Mouse (Mus musculus): ENCODE data around the gene Pxdc1.
A peak's percentile ranks its signal among the peaks of the same experiment; 100 is the strongest.

Pxdc1 gene

GRCm38 (mm10) chr13:34651474-34651991 lies 1.8 kb downstream of the Pxdc1 start:
- DNase-seq (ENCODE audit: low read depth, low spot score) = no peak

- no peak for DNase-seq (ENCODE audit: low read depth, low spot score)
Measured at GRCm38 (mm10) chr13:34650953-34651352, 2.3 kb downstream of the Pxdc1 start.

GRCm38 (mm10) chr13:34650371-34650770 lies 2.9 kb downstream of the Pxdc1 start:
- DNase-seq (ENCODE audit: low read depth, low spot score) = no peak

GRCm38 (mm10) chr13:34647751-34648150 lies 5.5 kb downstream of the Pxdc1 start:
- no peak for DNase-seq (ENCODE audit: low read depth, low spot score)

- DNase-seq (ENCODE audit: low read depth, low spot score) = no peak
Measured at GRCm38 (mm10) chr13:34647221-34647620, 6.1 kb downstream of the Pxdc1 start.

- DNase-seq (ENCODE audit: low read depth, low spot score) = no peak
Measured at GRCm38 (mm10) chr13:34646240-34646750, 7.0 kb downstream of the Pxdc1 start.

GRCm38 (mm10) chr13:34645519-34645918 lies 7.8 kb downstream of the Pxdc1 start:
- DNase-seq (ENCODE audit: low read depth, low spot score) = no peak

- no peak for DNase-seq (ENCODE audit: low read depth, low spot score)
Measured at GRCm38 (mm10) chr13:34644401-34644800, 8.9 kb downstream of the Pxdc1 start.

- DNase-seq (ENCODE audit: low read depth, low spot score) = no peak
Measured at GRCm38 (mm10) chr13:34643926-34644325, 9.4 kb downstream of the Pxdc1 start.

- peak; percentile 54 for DNase-seq (ENCODE audit: low read depth, low spot score)
Measured at GRCm38 (mm10) chr13:34642941-34643875, 10.1 kb downstream of the Pxdc1 start.

- no peak for DNase-seq (ENCODE audit: low read depth, low spot score)
Measured at GRCm38 (mm10) chr13:34641066-34641465, 12.2 kb downstream of the Pxdc1 start.

- peak; percentile 57 for DNase-seq (ENCODE audit: low read depth, low spot score)
Measured at GRCm38 (mm10) chr13:34635978-34636377, 17.3 kb downstream of the Pxdc1 start.

- DNase-seq (ENCODE audit: low read depth, low spot score) = no peak
Measured at GRCm38 (mm10) chr13:34630319-34630718, 23.0 kb downstream of the Pxdc1 start.

- no peak for DNase-seq (ENCODE audit: low read depth, low spot score)
Measured at GRCm38 (mm10) chr13:34629741-34630140, 23.5 kb downstream of the Pxdc1 start.

- DNase-seq (ENCODE audit: low read depth, low spot score) = no peak
Measured at GRCm38 (mm10) chr13:34627446-34627845, 25.8 kb downstream of the Pxdc1 start.

- DNase-seq (ENCODE audit: low read depth, low spot score) = no peak
Measured at GRCm38 (mm10) chr13:34624414-34624813, 28.9 kb downstream of the Pxdc1 start.

GRCm38 (mm10) chr13:34612402-34612801 lies 40.9 kb downstream of the Pxdc1 start:
- DNase-seq (ENCODE audit: low read depth, low spot score) = no peak

- DNase-seq (ENCODE audit: low read depth, low spot score) = no peak
Measured at GRCm38 (mm10) chr13:34609711-34610110, 43.6 kb downstream of the Pxdc1 start.

GRCm38 (mm10) chr13:34607079-34607478 lies 46.2 kb downstream of the Pxdc1 start:
- DNase-seq (ENCODE audit: low read depth, low spot score) = no peak

- DNase-seq (ENCODE audit: low read depth, low spot score) = no peak
Measured at GRCm38 (mm10) chr13:34605884-34606283, 47.4 kb downstream of the Pxdc1 start.

- no peak for DNase-seq (ENCODE audit: low read depth, low spot score)
Measured at GRCm38 (mm10) chr13:34605206-34605605, 48.1 kb downstream of the Pxdc1 start.

- DNase-seq (ENCODE audit: low read depth, low spot score) = no peak
Measured at GRCm38 (mm10) chr13:34604406-34604805, 48.9 kb downstream of the Pxdc1 start.

GRCm38 (mm10) chr13:34602757-34603156 lies 50.5 kb downstream of the Pxdc1 start:
- no peak for DNase-seq (ENCODE audit: low read depth, low spot score)
